Mouse (Mus musculus): Measurements from ENCODE around the gene Cpt1b.
A peak's percentile ranks its signal among the peaks of the same experiment; 100 is the strongest.

Gene Cpt1b

GRCm38 (mm10) chr15:89425711-89426121 is at the start of gene Cpt1b:
Cpt1b (minus strand) TSS chr15:89425863.
- DNase-seq (ENCODE audit: low spot score in 2 of 2), result no peak

GRCm38 (mm10) chr15:89475293-89475600 is 49.6 kb upstream of the Cpt1b start:
- no peak for DNase-seq (ENCODE audit: low spot score in 2 of 2)

- no peak for DNase-seq (ENCODE audit: low spot score in 2 of 2)
Observed at GRCm38 (mm10) chr15:89474596-89475292, 49.1 kb upstream of the Cpt1b start.

- no peak for DNase-seq (ENCODE audit: low spot score in 2 of 2)
Observed at GRCm38 (mm10) chr15:89473921-89474320, 48.3 kb upstream of the Cpt1b start.

- DNase-seq (ENCODE audit: low spot score in 2 of 2), result no peak
Observed at GRCm38 (mm10) chr15:89473370-89473769, 47.7 kb upstream of the Cpt1b start.

- DNase-seq (ENCODE audit: low spot score in 2 of 2), result no peak
Observed at GRCm38 (mm10) chr15:89471476-89471875, 45.8 kb upstream of the Cpt1b start.

- no peak for DNase-seq (ENCODE audit: low spot score in 2 of 2)
Observed at GRCm38 (mm10) chr15:89468577-89468976, 42.9 kb upstream of the Cpt1b start.

GRCm38 (mm10) chr15:89465052-89465451 is 39.4 kb upstream of the Cpt1b start:
- no peak for DNase-seq (ENCODE audit: low spot score in 2 of 2)

GRCm38 (mm10) chr15:89463334-89464235 is 37.9 kb upstream of the Cpt1b start:
- DNase-seq (ENCODE audit: low spot score in 2 of 2), result no peak

- no peak for DNase-seq (ENCODE audit: low spot score in 2 of 2)
Observed at GRCm38 (mm10) chr15:89462176-89462575, 36.5 kb upstream of the Cpt1b start.

GRCm38 (mm10) chr15:89461321-89461720 is 35.7 kb upstream of the Cpt1b start:
- no peak for DNase-seq (ENCODE audit: low spot score in 2 of 2)

GRCm38 (mm10) chr15:89460298-89460697 is 34.6 kb upstream of the Cpt1b start:
- no peak for DNase-seq (ENCODE audit: low spot score in 2 of 2)

GRCm38 (mm10) chr15:89459821-89460220 is 34.2 kb upstream of the Cpt1b start:
- DNase-seq (ENCODE audit: low spot score in 2 of 2), result no peak

- no peak for DNase-seq (ENCODE audit: low spot score in 2 of 2)
Observed at GRCm38 (mm10) chr15:89458942-89459341, 33.3 kb upstream of the Cpt1b start.

- no peak for DNase-seq (ENCODE audit: low spot score in 2 of 2)
Observed at GRCm38 (mm10) chr15:89455642-89456041, 30.0 kb upstream of the Cpt1b start.

GRCm38 (mm10) chr15:89454857-89455256 is 29.2 kb upstream of the Cpt1b start:
- no peak for DNase-seq (ENCODE audit: low spot score in 2 of 2)

- DNase-seq (ENCODE audit: low spot score in 2 of 2), result no peak
Observed at GRCm38 (mm10) chr15:89453865-89454478, 28.3 kb upstream of the Cpt1b start, which contains the start of gene Mapk8ip2. Mapk8ip2 (plus strand) TSS chr15:89453913.

GRCm38 (mm10) chr15:89452906-89453864 is 27.5 kb upstream of the Cpt1b start:
- DNase-seq (ENCODE audit: low spot score in 2 of 2), result peak in 1 of 2 experiments; percentile 43

- DNase-seq (ENCODE audit: low spot score in 2 of 2), result no peak
Observed at GRCm38 (mm10) chr15:89442486-89443070, 16.9 kb upstream of the Cpt1b start.

GRCm38 (mm10) chr15:89435878-89436277 is 10.2 kb upstream of the Cpt1b start:
- no peak for DNase-seq (ENCODE audit: low spot score in 2 of 2)

GRCm38 (mm10) chr15:89434136-89434535 is 8.5 kb upstream of the Cpt1b start:
- DNase-seq (ENCODE audit: low spot score in 2 of 2), result no peak
